ENCODE assay signal across 8 mouse cellular contexts in genomic region chr9:45907078-45907428, GRCm38 (mm10). TPM values are rescaled to one million over a fixed set of nuclear protein-coding genes. Genes with fewer than 3 reads are reported as not detected.
DNase-seq lines count a peak whose midpoint lies in the region; ATAC-seq and TF ChIP-seq lines count a peak whose summit lies in the region.

No protein-coding gene starts in this region.

- H3K27ac ChIP-seq in liver, postnatal 0 days (ENCODE audit: low read depth), result peak overlapping the region; percentile 100

- no peak for TF ChIP-seq CTCF in lung, adult 2 months (IDR thresholded peaks at IDR 0.05; ENCODE audit: insufficient read depth, low read length)
- no peak for TF ChIP-seq CTCF in liver, postnatal 0 days (IDR thresholded peaks at IDR 0.05; ENCODE audit: low read depth)

- H3K9ac ChIP-seq in liver, postnatal 0 days (replicated peaks), result peak overlapping the region; percentile 99

- TF ChIP-seq POLR2A in lung, adult 2 months (IDR thresholded peaks at IDR 0.05; ENCODE audit: borderline replicate concordance, extremely low read depth, low read depth, low read length), result no peak

- peak overlapping the region; percentile 76 for H3K4me2 ChIP-seq in liver, postnatal 0 days (ENCODE audit: low read depth, low read length)

- intact Hi-C loops in left cerebral cortex, postnatal 14 days (cut with DNase I), result no loop called here

- H3K36me3 ChIP-seq in liver, postnatal 0 days (replicated peaks; ENCODE audit: insufficient read depth, low read length), result peaks cover 26% of the 10 kb centered on the region

- DNase-seq in lung, adult 2 months, result no peak
- no peak for DNase-seq in lung, postnatal 10 days
- peak; percentile 7 for DNase-seq in c-Kit-positive CD71-negative TER-119-negative erythroid progenitor cells, embryonic 14.5 days (ENCODE audit: low read depth)
- DNase-seq in liver, postnatal 0 days, result no peak
- DNase-seq in urinary bladder, postnatal 10 days (ENCODE audit: low spot score), result no peak
- DNase-seq in urinary bladder, postnatal 25 days (ENCODE audit: low spot score), result no peak
- DNase-seq in left cerebral cortex, postnatal 14 days (ENCODE audit: low spot score in 2 of 2), result no peak

- under 1% methylated on average over 19 of the region's 19 CpGs for WGBS in lung, adult 2 months
- 3% methylated on average over 19 of the region's 19 CpGs for WGBS in liver, postnatal 0 days (ENCODE audit: insufficient replicate concordance)

- peaks cover 17% of the 10 kb centered on the region for H3K4me1 ChIP-seq in lung, adult 2 months (ENCODE audit: control insufficient read depth, insufficient read depth, low read length)
- H3K4me1 ChIP-seq in liver, postnatal 0 days (ENCODE audit: insufficient read depth), result peaks cover 17% of the 10 kb centered on the region

- H3K9me3 ChIP-seq in liver, postnatal 0 days (ENCODE audit: low read length), result no peaks in the 10 kb centered on the region

- no peaks in the 10 kb centered on the region for H3K27me3 ChIP-seq in liver, postnatal 0 days (ENCODE audit: insufficient read depth, low read length)

- TF ChIP-seq EP300 in liver, postnatal 0 days (IDR thresholded peaks at IDR 0.05; ENCODE audit: low read depth), result no peak

- peak overlapping the region; percentile 98 for H3K4me3 ChIP-seq in lung, adult 2 months (replicated peaks; ENCODE audit: extremely low read depth, low read depth, low read length)
- H3K4me3 ChIP-seq in liver, postnatal 0 days (ENCODE audit: low read depth, low read length), result peak overlapping the region; percentile 97

- peak; percentile 6 to 25; a peak in 3 of 4 replicates for ATAC-seq in hematopoietic stem cell, adult 5-6 weeks (replicated peaks in 1 of 2; ENCODE audit: insufficient read depth in 1 of 2, low FRiP score in 2 of 2, low TSS enrichment in 1 of 2, low read depth in 1 of 2, poor library complexity in 2 of 2, severe bottlenecking in 2 of 2)
- ATAC-seq in liver, postnatal 0 days, result peak; percentile 11

RNA-seq across cellular contexts. Expression of gene Rnf214, which starts 0.3 kb away (rescaled TPM):
- polyA plus RNA-seq in lung, adult 2 months (2012; rRNA removed), result 12.3 and 16.3 TPM in 2 replicates
- 34.0 and 64.6 TPM in 2 replicates for total RNA-seq in hematopoietic stem cell, adult 5-6 weeks (2017)
- 13.0 and 15.9 TPM in 2 replicates for polyA plus RNA-seq in liver, postnatal 0 days (2015; fragmentation: Nextera tagmentation; extraction: Ambion mirVana)
- total RNA-seq in left cerebral cortex, postnatal 14 days (2021), result 10 to 100 TPM; 74.5 to 75.5 TPM

RNA-seq across cellular contexts. Expression of gene Pcsk7, which starts 0.8 kb away (rescaled TPM):
- polyA plus RNA-seq in lung, adult 2 months (2012; rRNA removed), result 29.0 and 33.4 TPM in 2 replicates
- total RNA-seq in hematopoietic stem cell, adult 5-6 weeks (2017), result 15.7 and 21.3 TPM in 2 replicates
- polyA plus RNA-seq in liver, postnatal 0 days (2015; fragmentation: Nextera tagmentation; extraction: Ambion mirVana), result 5.8 and 6.8 TPM in 2 replicates
- total RNA-seq in left cerebral cortex, postnatal 14 days (2021), result 10 to 100 TPM; 19.7 to 20.3 TPM

RNA-seq across cellular contexts. Expression of gene Tagln, which starts 28.8 kb away (rescaled TPM):
- 226 and 279 TPM in 2 replicates for polyA plus RNA-seq in lung, adult 2 months (2012; rRNA removed)
- total RNA-seq in hematopoietic stem cell, adult 5-6 weeks (2017), result not detected in 2 replicates
- polyA plus RNA-seq in liver, postnatal 0 days (2015; fragmentation: Nextera tagmentation; extraction: Ambion mirVana), result 3.6 and 5.2 TPM in 2 replicates
- total RNA-seq in left cerebral cortex, postnatal 14 days (2021), result 10 to 100 TPM; 13.1 to 16.2 TPM

RNA-seq across cellular contexts. Expression of gene Sidt2, which starts 48.0 kb away (rescaled TPM):
- 357 and 550 TPM in 2 replicates for polyA plus RNA-seq in lung, adult 2 months (2012; rRNA removed)
- total RNA-seq in hematopoietic stem cell, adult 5-6 weeks (2017), result 33.7 and 45.8 TPM in 2 replicates
- polyA plus RNA-seq in liver, postnatal 0 days (2015; fragmentation: Nextera tagmentation; extraction: Ambion mirVana), result 23.5 and 23.6 TPM in 2 replicates
- 100 to 1,000 TPM; 112 to 116 TPM for total RNA-seq in left cerebral cortex, postnatal 14 days (2021)

Comparison
In these comparisons a context has a peak if more than half of its experiments do, and no peak if none do; other contexts are left out.
1. RNA of gene Tagln, which starts 28.8 kb away (total RNA-seq): 13.1 to 16.2 TPM in left cerebral cortex, postnatal 14 days; not detected in hematopoietic stem cell, adult 5-6 weeks; every median in the first group is over 10 times any median in the second.